Mouse (Mus musculus) lung, embryonic 14.5 days (tissue): ENCODE data around the gene Abcc12. TPM values are rescaled to one million over a fixed set of nuclear protein-coding genes. Genes with fewer than 3 reads are reported as not detected.

ENCODE experiments used
- ATAC-seq: fragments of 200-750 bp; cut with Nextera tagmentation; 2 replicates; pipeline ENCODE4 v1.8.0; 2017; ENCODE audit warnings: mild to moderate bottlenecking, moderate TSS enrichment, moderate library complexity; ENCODE audit not compliant: insufficient read depth
- DNase-seq: peaks from one replicate; pipeline ENCODE4 v3.0.0-alpha.2; 2015
- H3K27ac ChIP-seq: fragments of 300-500 bp; sonication (generic); 2 replicates; pipeline ENCODE4 v1.5.1; 2014; ENCODE audit warnings: low read depth, mild to moderate bottlenecking, moderate library complexity
- H3K27me3 ChIP-seq: fragments of 300-500 bp; sonication (generic); 2 replicates; pipeline ENCODE4 v1.6.1; 2014; ENCODE audit warnings: low read length, control low read depth; ENCODE audit not compliant: insufficient read depth
- H3K36me3 ChIP-seq: fragments of 300-500 bp; sonication (generic); 2 replicates; pipeline ENCODE4 v1.6.1; 2014; ENCODE audit warnings: control low read depth; ENCODE audit not compliant: insufficient read depth
- H3K4me1 ChIP-seq: fragments of 300-500 bp; sonication (generic); 2 replicates; pipeline ENCODE4 v1.6.1; 2014; ENCODE audit warnings: antibody characterized with exemption, control low read depth; ENCODE audit not compliant: insufficient read depth
- H3K4me2 ChIP-seq: fragments of 300-500 bp; sonication (generic); 2 replicates; pipeline ENCODE4 v1.6.1; 2014; ENCODE audit warnings: mild to moderate bottlenecking
- H3K4me3 ChIP-seq: fragments of 300-500 bp; sonication (generic); 2 replicates; pipeline ENCODE4 v1.5.1; 2014; ENCODE audit warnings: low read depth, low read length
- H3K9ac ChIP-seq: fragments of 300-500 bp; sonication (generic); 2 replicates; pipeline ENCODE4 v1.6.1; 2014
- H3K9me3 ChIP-seq: fragments of 300-500 bp; sonication (generic); 2 replicates; pipeline ENCODE4 v1.6.1; 2016; ENCODE audit warnings: low read depth, low read length, control low read depth
- CTCF ChIP-seq: IDR thresholded peaks from 2 replicates; pipeline ENCODE4 v1.5.1; 2016; ENCODE audit warnings: antibody characterized with exemption, low read depth
- WGBS: fragments of 180-500 bp; shearing (Covaris S2); extraction: QIAGEN DNeasy Blood & Tissue Kit; methylation state at CpG from one replicate; pipeline ENCODE4 v1.1.7; 2014; 5-methylcytosine and 5-hydroxymethylcytosine counted together
- polyA plus RNA-seq: library from polyadenylated mRNA; unstranded; fragments of >200 nt; fragmentation: Nextera tagmentation; extraction: Ambion mirVana; gene quantifications from 2 replicates; pipeline ENCODE4 v1.2.1, GENCODE M21; 2014

Abcc12 gene
- polyA plus RNA-seq, 1 experiment from 2014 or later = not detected

GRCm38 (mm10) chr8:86613798-86614197 lies 33.3 kb upstream of the Abcc12 start:
- Histone ChIP-seq H3K27ac (no peak overlapping the region), H3K4me2 (no peak overlapping the region), H3K36me3 (no peaks in the 10 kb centered on the region), H3K4me1 (no peaks in the 10 kb centered on the region), H3K9me3 (no peaks in the 10 kb centered on the region), H3K4me3 (no peak overlapping the region), H3K9ac (no peak overlapping the region), H3K27me3 (no peaks in the 10 kb centered on the region)
- WGBS = 54% methylated on average over 2 of the region's 2 CpGs
- TF ChIP-seq CTCF = no peak
- DNase-seq (no peak), ATAC-seq (no peak)

GRCm38 (mm10) chr8:86604676-86605075 lies 24.2 kb upstream of the Abcc12 start:
- WGBS = 68% methylated on average over 3 of the region's 3 CpGs
- ATAC-seq = no peak
- DNase-seq = no peak
- no peak for TF ChIP-seq CTCF
- H3K27ac ChIP-seq = no peak overlapping the region
- no peaks in the 10 kb centered on the region for H3K27me3 ChIP-seq
- no peaks in the 10 kb centered on the region for H3K36me3 ChIP-seq
- H3K4me1 ChIP-seq = no peaks in the 10 kb centered on the region
- no peak overlapping the region for H3K9ac ChIP-seq
- H3K4me3 ChIP-seq = no peak overlapping the region
- H3K4me2 ChIP-seq = no peak overlapping the region
- no peaks in the 10 kb centered on the region for H3K9me3 ChIP-seq

GRCm38 (mm10) chr8:86603174-86603573 lies 22.7 kb upstream of the Abcc12 start:
- no peak overlapping the region for H3K4me3 ChIP-seq
- H3K36me3 ChIP-seq = no peaks in the 10 kb centered on the region
- no peak overlapping the region for H3K4me2 ChIP-seq
- no peaks in the 10 kb centered on the region for H3K4me1 ChIP-seq
- no peak for TF ChIP-seq CTCF
- ATAC-seq (no peak), DNase-seq (no peak)
- no peak overlapping the region for H3K9ac ChIP-seq
- no peaks in the 10 kb centered on the region for H3K9me3 ChIP-seq
- no peaks in the 10 kb centered on the region for H3K27me3 ChIP-seq
- H3K27ac ChIP-seq = no peak overlapping the region
- WGBS = 62% methylated on average over 2 of the region's 2 CpGs

- DNase-seq = no peak
- Histone ChIP-seq H3K9ac (no peak overlapping the region), H3K4me1 (no peaks in the 10 kb centered on the region), H3K36me3 (no peaks in the 10 kb centered on the region), H3K4me3 (no peak overlapping the region), H3K9me3 (no peaks in the 10 kb centered on the region), H3K27ac (no peak overlapping the region), H3K4me2 (no peak overlapping the region), H3K27me3 (no peaks in the 10 kb centered on the region)
- TF ChIP-seq CTCF = no peak
- WGBS = 69% methylated on average over 3 of the region's 3 CpGs
- ATAC-seq = no peak
These were observed 19.8 kb upstream of the Abcc12 start for GRCm38 (mm10) chr8:86600311-86600710.

- H3K36me3 ChIP-seq = no peaks in the 10 kb centered on the region
- H3K27me3 ChIP-seq = no peaks in the 10 kb centered on the region
- no peak for ATAC-seq
- TF ChIP-seq CTCF = no peak
- no peak overlapping the region for H3K4me3 ChIP-seq
- WGBS = 84% methylated on average over 6 of the region's 6 CpGs
- no peaks in the 10 kb centered on the region for H3K4me1 ChIP-seq
- no peak overlapping the region for H3K27ac ChIP-seq
- no peak for DNase-seq
- H3K4me2 ChIP-seq = no peak overlapping the region
- H3K9ac ChIP-seq = no peak overlapping the region
- no peaks in the 10 kb centered on the region for H3K9me3 ChIP-seq
These were observed 18.8 kb upstream of the Abcc12 start for GRCm38 (mm10) chr8:86599299-86599698.

GRCm38 (mm10) chr8:86597681-86598080 lies 17.2 kb upstream of the Abcc12 start:
- H3K9me3 ChIP-seq = no peaks in the 10 kb centered on the region
- no peak overlapping the region for H3K9ac ChIP-seq
- 85% methylated on average over 7 of the region's 7 CpGs for WGBS
- no peaks in the 10 kb centered on the region for H3K36me3 ChIP-seq
- no peak for TF ChIP-seq CTCF
- no peak overlapping the region for H3K4me3 ChIP-seq
- no peaks in the 10 kb centered on the region for H3K27me3 ChIP-seq
- no peak overlapping the region for H3K4me2 ChIP-seq
- H3K27ac ChIP-seq = no peak overlapping the region
- no peaks in the 10 kb centered on the region for H3K4me1 ChIP-seq
- DNase-seq (no peak), ATAC-seq (no peak)

GRCm38 (mm10) chr8:86595671-86596070 lies 15.2 kb upstream of the Abcc12 start:
- no peak overlapping the region for H3K4me3 ChIP-seq
- no peaks in the 10 kb centered on the region for H3K4me1 ChIP-seq
- no peak for ATAC-seq
- 67% methylated on average over 5 of the region's 5 CpGs for WGBS
- H3K27ac ChIP-seq = no peak overlapping the region
- no peaks in the 10 kb centered on the region for H3K9me3 ChIP-seq
- H3K36me3 ChIP-seq = no peaks in the 10 kb centered on the region
- no peak overlapping the region for H3K4me2 ChIP-seq
- H3K27me3 ChIP-seq = no peaks in the 10 kb centered on the region
- no peak overlapping the region for H3K9ac ChIP-seq
- no peak for TF ChIP-seq CTCF
- no peak for DNase-seq
